Mouse (Mus musculus): Measurements from ENCODE around the gene Ttll11.
A peak's percentile ranks its signal among the peaks of the same experiment; 100 is the strongest.

Gene Ttll11

GRCm38 (mm10) chr2:35965883-35966513 is 13.7 kb downstream of the Ttll11 start:
- no peak for DNase-seq (ENCODE audit: low spot score in 2 of 2)

GRCm38 (mm10) chr2:35963280-35963679 is 16.4 kb downstream of the Ttll11 start:
- no peak for DNase-seq (ENCODE audit: low spot score in 2 of 2)

DNA sequence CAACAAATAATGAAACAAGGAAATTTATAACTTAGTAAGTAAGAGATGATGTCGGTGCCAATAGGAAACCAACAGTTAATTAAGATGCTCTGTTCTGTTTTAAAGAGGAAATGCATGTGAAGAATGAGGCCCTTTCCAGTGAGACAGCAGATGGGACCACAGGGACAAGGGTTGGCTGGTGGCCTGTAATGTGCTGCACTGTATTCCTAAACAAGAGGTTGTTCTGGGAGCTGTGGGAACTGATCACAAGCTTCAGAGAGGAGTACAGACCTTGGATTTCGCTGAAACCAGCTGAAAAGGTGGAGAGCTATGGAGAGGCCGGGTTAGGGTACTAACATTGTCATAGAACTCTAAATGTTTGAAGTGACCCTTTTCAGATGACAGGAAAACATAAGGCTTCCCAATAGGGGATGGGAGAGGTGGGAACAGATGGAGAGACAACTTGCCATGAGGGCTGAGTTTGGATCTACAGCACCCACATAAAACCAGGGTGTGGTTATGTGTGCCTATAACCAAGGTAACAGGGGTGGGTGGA is 18.1 kb downstream of the Ttll11 start:
- DNase-seq (ENCODE audit: low spot score in 2 of 2) = no peak

- DNase-seq (ENCODE audit: low spot score in 2 of 2) = no peak
These were observed 22.1 kb downstream of the Ttll11 start for GRCm38 (mm10) chr2:35957471-35958140.

GRCm38 (mm10) chr2:35955211-35955610 is 24.5 kb downstream of the Ttll11 start:
- no peak for DNase-seq (ENCODE audit: low spot score in 2 of 2)

DNA sequence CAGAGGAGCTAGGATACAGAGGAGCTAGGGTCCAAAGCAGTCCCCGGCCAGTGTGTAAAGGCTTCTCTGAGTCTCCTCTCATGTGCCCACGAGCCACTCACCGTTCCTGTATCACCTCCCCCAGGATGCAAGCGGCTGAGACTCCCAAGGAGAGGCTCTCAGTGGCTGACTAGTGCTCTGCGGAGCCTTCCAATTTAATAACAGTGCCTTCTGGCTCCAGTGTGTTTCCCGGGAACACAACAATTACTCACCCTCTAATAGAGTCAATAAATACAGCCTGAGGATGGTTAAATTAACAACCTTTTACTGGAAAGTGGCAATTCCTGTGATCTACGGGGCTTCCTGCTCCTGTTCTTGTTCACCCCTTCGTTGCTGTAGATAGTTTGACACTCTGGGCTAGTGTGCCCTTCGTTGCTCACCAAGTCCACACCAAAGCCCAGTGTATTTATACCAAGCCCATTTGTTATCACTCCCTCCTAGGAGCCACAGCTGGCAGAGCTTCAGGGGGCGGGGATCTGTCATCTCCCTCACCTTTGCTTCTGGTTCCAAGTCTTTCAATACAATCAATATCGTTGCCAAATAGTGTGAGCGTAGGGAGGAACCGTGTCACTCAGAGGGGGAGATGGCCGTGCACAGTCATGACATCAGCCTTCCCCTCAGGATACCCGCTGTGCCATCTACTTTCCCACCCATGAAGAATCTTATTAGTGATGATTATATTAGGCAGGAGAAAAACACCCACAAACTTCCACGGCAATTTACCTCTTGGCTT is 27.3 kb downstream of the Ttll11 start:
- no peak for DNase-seq (ENCODE audit: low spot score in 2 of 2)

- DNase-seq (ENCODE audit: low spot score in 2 of 2) = no peak
These were observed 34.8 kb downstream of the Ttll11 start for GRCm38 (mm10) chr2:35944896-35945295.

GRCm38 (mm10) chr2:35942960-35943359 is 36.8 kb downstream of the Ttll11 start:
- DNase-seq (ENCODE audit: low spot score in 2 of 2) = no peak

DNA sequence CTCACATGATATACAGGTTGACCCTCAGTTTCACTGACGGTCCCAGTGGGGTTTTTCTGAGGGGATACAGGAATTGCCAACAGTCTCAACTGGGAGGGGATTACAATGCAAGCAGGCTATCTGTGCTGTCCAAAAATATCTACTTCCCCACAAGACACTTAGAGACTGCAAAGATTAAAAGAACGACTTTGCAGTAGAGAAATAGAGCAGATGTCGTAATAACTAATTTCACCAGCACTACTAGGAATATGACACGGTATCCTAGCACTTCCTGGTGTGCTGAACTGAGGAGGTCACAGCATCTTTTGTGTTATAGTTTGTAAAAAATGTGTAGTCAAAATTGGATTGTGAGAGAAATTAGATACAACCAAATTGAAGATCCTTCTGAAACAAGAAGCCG is 44.7 kb downstream of the Ttll11 start:
- no peak for DNase-seq (ENCODE audit: low spot score in 2 of 2)

GRCm38 (mm10) chr2:35933116-35933515 is 46.6 kb downstream of the Ttll11 start:
- DNase-seq (ENCODE audit: low spot score in 2 of 2) = no peak

- DNase-seq (ENCODE audit: low spot score in 2 of 2) = no peak
These were observed 48.1 kb downstream of the Ttll11 start for GRCm38 (mm10) chr2:35931619-35932018.

GRCm38 (mm10) chr2:35930498-35931149 is 49.1 kb downstream of the Ttll11 start:
- peak; percentile 42 to 49 for DNase-seq (ENCODE audit: low spot score in 2 of 2)

DNA sequence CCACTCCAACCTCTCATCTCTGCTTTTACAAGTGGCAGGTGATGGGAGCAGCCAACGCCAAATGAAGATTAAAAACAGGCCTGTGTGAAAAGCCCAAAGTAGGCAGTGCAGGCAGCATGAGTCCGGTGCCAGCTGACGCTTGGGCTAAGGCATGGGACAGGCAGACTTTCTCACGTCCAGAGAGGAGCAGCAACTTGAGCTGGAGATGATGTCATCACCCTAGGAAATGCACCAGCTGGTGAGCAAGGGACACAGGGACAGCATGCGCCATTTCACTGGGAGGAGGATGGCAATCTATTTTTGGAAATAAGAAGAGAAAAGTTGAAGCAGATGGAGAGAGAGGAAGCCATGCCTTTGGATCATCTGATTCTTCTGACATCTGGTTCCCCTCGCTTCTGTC is 51.6 kb downstream of the Ttll11 start:
- peak; percentile 35 to 63 for DNase-seq (ENCODE audit: low spot score in 2 of 2)

GRCm38 (mm10) chr2:35924947-35925346 is 54.8 kb downstream of the Ttll11 start:
- DNase-seq (ENCODE audit: low spot score in 2 of 2) = no peak

DNA sequence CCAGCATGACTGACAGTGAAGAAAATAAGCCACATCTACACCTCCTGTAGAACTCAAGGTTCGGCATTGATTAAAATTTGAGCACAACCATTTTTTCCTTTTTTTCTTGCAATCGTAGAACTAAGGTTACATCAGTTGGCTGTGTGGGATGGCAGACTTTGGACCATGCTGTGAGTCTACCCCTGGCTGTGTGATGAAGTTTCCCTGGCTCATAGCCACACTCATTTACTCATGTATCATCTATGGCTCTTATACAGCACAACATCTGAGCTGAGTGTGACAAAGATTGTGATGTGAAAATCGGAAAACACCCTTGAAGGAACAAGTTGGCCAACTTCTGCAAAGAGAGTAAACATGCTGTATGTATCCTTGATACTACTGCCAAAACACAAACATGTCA is 56.8 kb downstream of the Ttll11 start:
- DNase-seq (ENCODE audit: low spot score in 2 of 2) = no peak

DNA sequence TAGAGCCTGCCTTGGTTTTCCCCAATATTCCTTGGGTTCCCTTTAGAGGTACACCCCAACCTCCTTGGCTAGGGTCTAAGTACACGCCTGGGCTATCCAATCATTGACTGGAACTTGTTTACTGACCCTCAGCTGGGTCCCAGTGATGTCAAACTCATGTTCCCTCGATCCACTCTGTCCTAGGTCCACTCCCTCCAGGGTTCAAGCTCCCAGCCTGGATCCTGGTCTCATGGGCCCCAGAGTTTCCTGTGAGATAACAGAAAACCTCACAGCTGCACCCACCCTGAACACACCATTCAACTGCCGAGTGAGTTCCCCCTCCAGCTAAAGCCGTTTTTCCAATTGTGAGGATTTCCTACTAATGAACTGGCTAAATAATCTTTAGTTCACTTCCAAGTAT is 67.6 kb downstream of the Ttll11 start:
- peak in 1 of 2 experiments; percentile 13 for DNase-seq (ENCODE audit: low spot score in 2 of 2)

DNA sequence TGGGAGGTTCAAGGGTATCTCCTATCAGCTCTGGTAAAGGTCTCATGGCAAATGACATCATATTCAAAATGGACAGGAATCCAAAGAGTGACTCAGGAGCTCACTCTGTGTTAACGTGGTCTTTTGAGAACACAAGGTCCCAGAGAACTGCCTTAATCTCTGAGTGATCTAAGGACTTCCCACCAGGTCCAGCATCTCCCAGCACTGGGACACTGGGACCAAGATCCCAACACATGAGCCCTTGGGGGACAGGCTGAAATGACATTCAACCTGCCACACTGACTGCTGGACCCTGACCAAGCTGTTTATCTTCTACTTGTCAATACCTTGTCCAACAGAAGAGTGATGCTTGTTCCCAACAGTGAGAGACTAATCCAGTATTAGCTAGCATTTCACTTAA is 68.0 kb downstream of the Ttll11 start:
- no peak for DNase-seq (ENCODE audit: low spot score in 2 of 2)

- no peak for DNase-seq (ENCODE audit: low spot score in 2 of 2)
These were observed 69.0 kb downstream of the Ttll11 start for GRCm38 (mm10) chr2:35910740-35911139.

- DNase-seq (ENCODE audit: low spot score in 2 of 2) = no peak
These were observed 70.4 kb downstream of the Ttll11 start for GRCm38 (mm10) chr2:35909353-35909752.

GRCm38 (mm10) chr2:35907578-35907977 is 72.1 kb downstream of the Ttll11 start:
- no peak for DNase-seq (ENCODE audit: low spot score in 2 of 2)

DNA sequence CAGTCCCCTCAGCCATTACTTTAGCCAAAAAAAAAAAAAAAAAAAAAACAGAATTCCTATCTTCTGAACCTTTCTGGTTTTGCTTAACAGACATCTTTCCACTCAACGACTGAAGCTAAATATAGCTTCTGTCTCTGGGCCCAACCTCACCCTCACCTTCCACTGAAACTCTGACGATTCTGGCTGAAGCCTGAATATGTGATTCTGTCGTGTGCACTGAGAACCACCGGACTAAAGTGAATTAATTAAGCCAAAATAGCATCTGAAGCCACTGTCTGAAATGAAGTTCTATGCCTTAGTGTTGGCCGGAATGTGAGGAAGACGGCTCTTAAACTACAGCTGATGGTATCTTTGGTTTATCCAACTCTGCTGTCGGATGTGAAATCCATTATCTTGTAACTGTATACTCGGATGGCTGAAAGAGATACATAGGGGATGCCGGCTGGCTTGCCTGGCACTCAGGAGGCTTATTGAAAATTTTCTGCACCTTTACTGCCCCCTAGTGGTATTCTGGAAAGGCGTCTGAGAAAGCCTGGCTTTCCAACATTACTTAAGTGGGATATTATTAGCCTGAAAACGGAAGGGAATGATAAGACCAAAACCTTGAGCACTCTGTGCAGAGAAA is 73.4 kb downstream of the Ttll11 start:
- peak; percentile 71 to 79 for DNase-seq (ENCODE audit: low spot score in 2 of 2)

DNA sequence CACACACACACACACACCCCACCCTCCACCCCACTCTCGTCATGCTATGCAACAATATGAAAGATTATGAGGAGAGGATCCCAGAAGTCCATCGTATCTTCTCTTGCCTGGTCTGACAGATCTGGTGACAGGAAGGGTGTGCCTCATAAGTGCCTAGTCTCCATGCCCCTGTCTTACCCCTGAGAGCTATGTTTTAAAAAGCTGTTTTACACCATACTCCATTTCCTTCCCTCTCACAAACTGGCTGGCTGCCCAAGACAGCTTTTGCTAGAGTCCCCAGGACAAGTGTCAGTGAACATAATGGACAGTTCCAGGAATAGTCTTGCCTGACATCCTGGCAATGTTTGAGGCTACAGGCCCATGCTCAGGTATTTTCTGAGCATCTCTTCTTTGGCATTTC is 78.9 kb downstream of the Ttll11 start:
- DNase-seq (ENCODE audit: low spot score in 2 of 2) = peak; percentile 31 to 58
